Mouse (Mus musculus) bone marrow macrophage, adult 2 months (primary cell): ENCODE data around the gene Idh3g.

ENCODE experiments used
- CTCF ChIP-seq: IDR thresholded peaks from 2 replicates; pipeline ENCODE4 v1.5.1; 2012; ENCODE audit warnings: low read depth, mild to moderate bottlenecking, low read length, moderate library complexity
- POLR2A ChIP-seq: IDR thresholded peaks from 2 replicates; pipeline ENCODE4 v1.6.1; 2012; ENCODE audit warnings: mild to moderate bottlenecking, low read depth, low read length, borderline replicate concordance

- no peak for TF ChIP-seq CTCF
- no peak for TF ChIP-seq POLR2A
Measured at GRCm38 (mm10) chrX:73824185-73825151, 37.8 kb upstream of the Idh3g start, which contains the start of gene Pdzd4.
